Mouse (Mus musculus) midbrain, embryonic 16.5 days (tissue): ENCODE measurements at regions not wholly inside any gene's neighbourhood (a gene's known extent, or its start where the extent isn't known, plus 50 kb on each side); places are given as distances from the start of the nearest gene placed in this dataset.

Experiments used
- ATAC-seq: fragments of 200-750 bp; cut with Nextera tagmentation; 2 replicates; pipeline ENCODE4 v1.8.0; 2017; ENCODE audit warnings: moderate TSS enrichment
- H3K27ac ChIP-seq: fragments of 300-500 bp; sonication (generic); 2 replicates; pipeline ENCODE4 v1.5.1; 2014; ENCODE audit warnings: mild to moderate bottlenecking, low read length, mixed read lengths
- H3K27me3 ChIP-seq: fragments of 300-500 bp; sonication (generic); 2 replicates; pipeline ENCODE4 v1.6.1; 2014; ENCODE audit warnings: low read depth, low read length, mixed read lengths; ENCODE audit not compliant: control insufficient read depth, insufficient read depth
- H3K36me3 ChIP-seq: fragments of 300-500 bp; sonication (generic); 2 replicates; pipeline ENCODE4 v1.6.1; 2014; ENCODE audit warnings: mild to moderate bottlenecking, low read length, moderate library complexity, mixed read lengths; ENCODE audit not compliant: control insufficient read depth, insufficient read depth
- H3K4me1 ChIP-seq: fragments of 300-500 bp; sonication (generic); 2 replicates; pipeline ENCODE4 v1.6.1; 2014; ENCODE audit warnings: mild to moderate bottlenecking, low read length, mixed read lengths; ENCODE audit not compliant: control insufficient read depth, insufficient read depth
- H3K4me2 ChIP-seq: fragments of 300-500 bp; sonication (generic); 2 replicates; pipeline ENCODE4 v1.6.1; 2014; ENCODE audit warnings: mild to moderate bottlenecking, low read length, mixed read lengths
- H3K4me3 ChIP-seq: fragments of 300-500 bp; sonication (generic); 2 replicates; pipeline ENCODE4 v1.5.1; 2014; ENCODE audit warnings: low read depth, mild to moderate bottlenecking, low read length, moderate library complexity, mixed read lengths
- H3K9ac ChIP-seq: fragments of 300-500 bp; sonication (generic); 2 replicates; pipeline ENCODE4 v1.6.1; 2014; ENCODE audit warnings: low read depth, low read length, mixed read lengths
- H3K9me3 ChIP-seq: fragments of 300-500 bp; sonication (generic); replicated peaks from 2 replicates; pipeline ENCODE4 v1.6.1; 2014; ENCODE audit warnings: mild to moderate bottlenecking, low read length, mixed read lengths; ENCODE audit not compliant: control insufficient read depth, poor library complexity, severe bottlenecking
- WGBS: fragments of 180-500 bp; shearing (Covaris S2); extraction: QIAGEN DNeasy Blood & Tissue Kit; methylation state at CpG from one replicate; pipeline ENCODE4 v1.1.7; 2014; 5-methylcytosine and 5-hydroxymethylcytosine counted together

DNA sequence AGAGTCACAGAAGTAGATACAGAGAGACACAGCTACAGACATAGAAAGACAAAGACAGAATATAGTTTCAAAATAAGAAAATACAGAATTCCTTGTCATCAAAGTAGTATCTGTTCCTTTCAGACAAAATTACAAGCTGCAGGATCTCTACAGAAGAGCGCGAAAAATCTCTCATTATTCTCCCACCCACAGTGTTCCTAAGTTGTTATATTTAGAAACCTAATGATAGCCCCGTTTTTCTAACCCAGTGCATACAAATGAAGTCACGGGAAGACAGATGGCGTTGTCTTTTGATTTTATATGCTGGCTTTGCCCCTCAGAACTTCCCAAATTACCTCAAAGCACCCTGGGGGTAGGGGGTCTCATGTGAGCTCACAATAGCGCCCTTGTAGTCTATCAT is 250.0 kb upstream of the Msx2 start:
- WGBS = 45% methylated on average over 6 of the region's 6 CpGs
- Histone ChIP-seq H3K4me2 (no peak overlapping the region), H3K27me3 (no peaks in the 10 kb centered on the region), H3K9ac (no peak overlapping the region), H3K4me3 (no peak overlapping the region), H3K27ac (no peak overlapping the region), H3K4me1 (0 out of 2 replicates have a peak, but pooled peaks cover 3% of the 10 kb centered on the region), H3K9me3 (no peaks in the 10 kb centered on the region), H3K36me3 (no peaks in the 10 kb centered on the region)
- no peak for ATAC-seq

DNA sequence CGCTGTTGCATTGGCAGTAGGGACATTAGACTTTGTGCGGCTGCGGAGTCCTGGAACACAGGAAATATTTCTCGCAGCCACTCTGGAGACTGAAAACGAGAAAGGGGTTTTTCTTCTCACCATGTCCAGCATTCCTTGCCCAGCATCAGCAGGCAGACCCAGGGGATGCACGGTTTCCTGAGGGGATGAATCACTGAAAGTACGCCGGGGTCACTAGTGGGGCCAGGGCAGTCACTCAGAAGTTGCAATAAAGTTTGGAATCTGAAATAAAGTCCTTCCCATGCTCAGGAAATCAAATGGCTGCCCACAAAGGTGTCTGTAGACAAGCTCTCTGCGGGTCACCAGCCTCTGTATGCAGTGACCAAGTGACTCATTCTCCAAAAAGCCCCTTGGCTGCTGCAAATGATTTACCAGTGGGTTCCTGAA is 248.2 kb upstream of the Msx2 start:
- Histone ChIP-seq H3K27me3 (no peaks in the 10 kb centered on the region), H3K27ac (no peak overlapping the region), H3K36me3 (no peaks in the 10 kb centered on the region), H3K4me2 (no peak overlapping the region), H3K4me1 (0 out of 2 replicates have a peak, but pooled peaks cover 3% of the 10 kb centered on the region), H3K4me3 (no peak overlapping the region), H3K9ac (no peak overlapping the region), H3K9me3 (no peaks in the 10 kb centered on the region)
- ATAC-seq = no peak
- 68% methylated on average over 9 of the region's 9 CpGs for WGBS

DNA sequence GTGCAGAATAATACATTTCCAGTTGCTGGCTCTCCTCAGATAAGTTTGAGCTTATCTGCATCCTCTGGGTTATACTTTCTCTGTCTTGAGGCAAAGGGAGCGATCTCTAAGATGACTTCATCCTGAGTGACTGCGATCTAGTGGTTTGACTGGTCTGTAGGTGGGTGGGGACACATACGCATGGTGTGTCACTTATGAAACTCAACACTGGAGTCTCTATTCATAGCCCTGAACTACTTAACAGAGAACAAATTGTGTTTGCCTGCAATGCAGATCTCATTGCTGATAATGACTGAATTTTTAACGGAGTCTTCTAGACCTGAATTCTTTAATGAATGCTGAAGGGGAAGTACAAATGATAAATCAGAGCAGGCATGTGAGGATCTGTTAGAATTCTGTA is 244.7 kb upstream of the Msx2 start:
- Histone ChIP-seq H3K4me2 (no peak overlapping the region), H3K4me1 (no peaks in the 10 kb centered on the region), H3K4me3 (no peak overlapping the region), H3K27me3 (no peaks in the 10 kb centered on the region), H3K9me3 (no peaks in the 10 kb centered on the region), H3K9ac (no peak overlapping the region), H3K36me3 (no peaks in the 10 kb centered on the region), H3K27ac (no peak overlapping the region)
- ATAC-seq = no peak
- WGBS = 90% methylated on average over 4 of the region's 4 CpGs

DNA sequence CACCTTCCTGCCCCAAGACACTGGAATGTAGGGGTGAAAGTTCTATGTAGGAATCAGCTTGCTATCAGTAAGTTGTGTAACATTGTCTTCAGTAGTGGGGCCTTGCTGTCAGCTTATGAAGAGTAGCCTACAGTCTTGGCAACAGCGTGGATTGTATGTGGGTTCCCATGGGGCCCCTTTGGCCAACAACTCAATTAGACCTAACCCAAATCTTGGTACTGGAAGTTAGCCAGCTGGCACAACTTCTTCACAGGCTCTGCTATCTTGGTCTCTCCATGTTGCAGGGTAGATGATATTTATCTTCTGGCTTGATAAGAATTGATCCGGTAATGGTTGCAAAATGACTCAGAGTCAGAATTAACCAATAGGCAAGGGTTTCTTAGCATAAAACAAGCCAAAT is 244.2 kb upstream of the Msx2 start:
- H3K27ac ChIP-seq = no peak overlapping the region
- 91% methylated on average over 2 of the region's 2 CpGs for WGBS
- ATAC-seq = no peak
- no peak overlapping the region for H3K4me2 ChIP-seq
- no peaks in the 10 kb centered on the region for H3K36me3 ChIP-seq
- no peak overlapping the region for H3K4me3 ChIP-seq
- no peaks in the 10 kb centered on the region for H3K9me3 ChIP-seq
- no peaks in the 10 kb centered on the region for H3K4me1 ChIP-seq
- no peak overlapping the region for H3K9ac ChIP-seq
- no peaks in the 10 kb centered on the region for H3K27me3 ChIP-seq

DNA sequence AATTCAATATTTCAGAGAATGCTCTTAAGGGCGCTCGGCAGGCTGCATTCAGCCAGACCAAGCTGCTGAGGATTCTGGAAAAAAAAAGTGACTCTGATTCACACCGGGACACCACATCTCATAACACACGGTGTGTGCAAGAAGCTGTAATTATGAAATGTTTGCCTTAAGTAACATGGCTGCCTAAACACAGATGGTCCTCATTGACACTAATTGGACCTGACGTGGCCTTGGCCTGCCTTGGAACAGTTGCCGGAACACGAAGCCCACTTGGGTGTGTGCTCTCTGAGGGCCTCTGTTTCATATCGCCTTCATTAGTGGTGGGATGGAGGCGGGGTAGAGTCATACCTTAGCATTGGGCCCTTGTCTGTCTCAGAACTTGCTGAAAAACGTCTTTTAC is 236.2 kb upstream of the Msx2 start:
- no peaks in the 10 kb centered on the region for H3K4me1 ChIP-seq
- no peak for ATAC-seq
- no peak overlapping the region for H3K4me2 ChIP-seq
- no peak overlapping the region for H3K27ac ChIP-seq
- no peak overlapping the region for H3K9ac ChIP-seq
- H3K4me3 ChIP-seq = no peak overlapping the region
- H3K9me3 ChIP-seq = no peaks in the 10 kb centered on the region
- H3K27me3 ChIP-seq = no peaks in the 10 kb centered on the region
- H3K36me3 ChIP-seq = no peaks in the 10 kb centered on the region
- WGBS = 63% methylated on average over 10 of the region's 10 CpGs

DNA sequence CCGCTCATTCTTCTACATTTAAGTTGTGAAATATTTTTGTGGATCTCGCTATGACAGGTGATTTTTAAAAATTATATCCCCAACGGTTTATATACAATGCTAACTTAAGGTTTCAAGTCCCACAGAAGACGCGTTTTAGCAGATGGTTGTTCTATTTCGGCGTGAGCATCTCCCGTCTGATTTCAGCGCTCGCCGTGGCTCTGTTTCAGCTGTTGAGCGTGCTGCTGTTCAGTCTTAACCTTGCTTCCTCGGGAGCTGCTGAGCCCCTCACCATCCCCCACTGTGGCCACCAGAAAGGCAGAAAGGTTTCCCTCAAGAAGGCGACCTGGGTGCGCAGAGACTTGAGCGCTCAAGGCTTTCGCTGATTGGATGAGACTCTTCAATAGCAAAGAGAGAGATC is 234.7 kb upstream of the Msx2 start:
- Histone ChIP-seq H3K9me3 (no peaks in the 10 kb centered on the region), H3K36me3 (no peaks in the 10 kb centered on the region), H3K4me3 (no peak overlapping the region), H3K4me2 (no peak overlapping the region), H3K27me3 (no peaks in the 10 kb centered on the region), H3K4me1 (no peaks in the 10 kb centered on the region), H3K27ac (no peak overlapping the region), H3K9ac (no peak overlapping the region)
- WGBS = 82% methylated on average over 17 of the region's 17 CpGs
- no peak for ATAC-seq

DNA sequence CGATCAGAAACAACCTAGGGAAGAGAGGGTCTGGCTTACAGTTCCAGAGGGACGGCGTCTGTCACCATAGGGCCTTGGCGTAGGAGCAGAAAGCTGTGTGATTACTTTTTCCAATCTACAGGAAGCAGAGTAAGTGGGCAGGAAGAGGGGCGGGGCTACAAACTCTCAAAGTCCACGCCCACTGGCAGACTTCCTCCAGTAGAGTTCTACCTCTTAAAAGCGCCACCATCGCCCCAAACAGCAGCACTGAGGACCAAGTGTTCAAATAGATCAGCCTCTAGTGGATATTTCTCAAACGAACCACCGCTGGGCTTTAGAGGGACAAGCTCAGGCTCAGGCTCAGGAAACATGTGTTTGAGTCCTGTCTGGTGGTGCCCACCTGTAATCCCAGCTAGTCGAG is 231.2 kb upstream of the Msx2 start:
- H3K4me1 ChIP-seq = no peaks in the 10 kb centered on the region
- no peak overlapping the region for H3K9ac ChIP-seq
- no peak overlapping the region for H3K27ac ChIP-seq
- no peak for ATAC-seq
- 84% methylated on average over 11 of the region's 11 CpGs for WGBS
- H3K9me3 ChIP-seq = no peaks in the 10 kb centered on the region
- no peaks in the 10 kb centered on the region for H3K27me3 ChIP-seq
- H3K4me3 ChIP-seq = no peak overlapping the region
- no peaks in the 10 kb centered on the region for H3K36me3 ChIP-seq
- no peak overlapping the region for H3K4me2 ChIP-seq

DNA sequence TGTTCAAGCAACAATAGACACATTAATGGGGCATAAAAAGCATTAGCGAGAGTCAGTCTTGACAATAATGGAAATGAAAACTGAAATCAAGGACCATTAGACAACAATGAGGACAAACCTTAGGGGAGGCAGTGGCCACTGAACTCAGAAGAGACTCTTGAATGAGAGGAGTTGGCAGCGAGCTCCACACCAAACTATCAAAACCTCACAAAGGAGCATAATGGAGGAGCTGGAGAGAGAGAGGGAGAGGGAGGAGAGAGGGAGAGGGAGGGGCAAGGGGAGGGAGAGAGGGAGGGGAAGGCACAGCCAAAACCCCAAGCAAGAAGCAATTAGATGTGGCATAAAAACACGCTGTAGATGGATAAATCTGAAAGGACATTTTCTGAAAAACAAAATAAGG is 227.4 kb upstream of the Msx2 start:
- H3K4me3 ChIP-seq = no peak overlapping the region
- no peak overlapping the region for H3K9ac ChIP-seq
- 49% methylated on average over 3 of the region's 3 CpGs for WGBS
- no peaks in the 10 kb centered on the region for H3K36me3 ChIP-seq
- H3K4me2 ChIP-seq = no peak overlapping the region
- H3K27me3 ChIP-seq = no peaks in the 10 kb centered on the region; the same call in 1 of the 2 replicates
- H3K4me1 ChIP-seq = peaks cover 3% of the 10 kb centered on the region
- no peak for ATAC-seq
- no peaks in the 10 kb centered on the region for H3K9me3 ChIP-seq
- no peak overlapping the region for H3K27ac ChIP-seq

DNA sequence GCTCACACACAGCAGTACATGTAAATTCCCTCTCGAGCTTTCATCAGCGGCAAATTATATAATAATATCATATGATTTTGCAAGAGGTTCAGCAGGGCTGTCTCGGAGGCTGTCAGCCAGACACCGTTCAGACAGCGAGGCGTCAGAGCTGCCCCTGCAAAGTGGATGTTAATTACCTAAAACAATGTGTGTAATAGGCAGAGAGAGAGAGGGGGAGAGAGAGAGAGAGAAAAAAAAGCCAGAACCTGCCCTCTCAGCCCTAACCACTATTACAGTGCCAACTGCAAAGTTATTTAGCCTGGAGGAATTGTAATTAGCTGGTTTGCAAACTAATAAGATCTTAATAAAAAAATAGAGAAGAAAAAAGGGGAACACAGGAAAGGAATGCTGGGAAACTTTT is 225.1 kb upstream of the Msx2 start:
- no peak overlapping the region for H3K4me3 ChIP-seq
- ATAC-seq = no peak
- no peak overlapping the region for H3K9ac ChIP-seq
- H3K27ac ChIP-seq = no peak overlapping the region
- WGBS = 52% methylated on average over 6 of the region's 6 CpGs
- H3K9me3 ChIP-seq = no peaks in the 10 kb centered on the region
- no peak overlapping the region; the same call in 1 of the 2 replicates for H3K4me2 ChIP-seq
- peaks cover 3% of the 10 kb centered on the region for H3K4me1 ChIP-seq
- no peaks in the 10 kb centered on the region for H3K36me3 ChIP-seq
- no peaks in the 10 kb centered on the region; the same call in 1 of the 2 replicates for H3K27me3 ChIP-seq

DNA sequence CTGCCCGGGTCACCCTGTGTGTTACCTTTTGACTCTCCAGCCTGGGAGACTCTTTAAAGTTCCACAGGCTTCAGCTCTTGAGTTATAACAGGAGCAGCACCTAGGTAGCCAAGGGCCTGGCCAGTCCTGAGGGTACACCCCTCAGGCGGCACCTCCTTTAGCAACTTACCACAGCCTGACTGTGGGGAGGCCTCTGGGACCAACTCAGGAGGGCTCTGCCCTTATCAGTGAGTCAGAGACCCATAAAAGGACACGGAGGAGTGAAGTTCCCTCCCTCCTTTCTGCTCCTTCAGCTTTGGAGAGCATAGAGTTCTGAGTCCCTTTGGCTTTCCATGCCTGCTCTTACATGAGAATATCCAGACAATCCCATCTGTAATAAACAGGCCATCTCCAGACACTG is 222.5 kb upstream of the Msx2 start:
- Histone ChIP-seq H3K27me3 (no peaks in the 10 kb centered on the region; the same call in none of the 2 replicates), H3K4me3 (no peak overlapping the region), H3K9ac (no peak overlapping the region), H3K9me3 (no peaks in the 10 kb centered on the region), H3K36me3 (no peaks in the 10 kb centered on the region), H3K4me2 (no peak overlapping the region), H3K27ac (no peak overlapping the region), H3K4me1 (peaks cover 3% of the 10 kb centered on the region)
- ATAC-seq = no peak
- WGBS = 69% methylated on average over 3 of the region's 3 CpGs
